Mouse (Mus musculus) heart, postnatal 25 days (tissue): Measurements from ENCODE around the gene Rpl23a. TPM values are rescaled to one million over a fixed set of nuclear protein-coding genes. Genes with fewer than 3 reads are reported as not detected.
"Not testable (repeated sequence)": the region's sequence is repeated elsewhere in the genome, so short reads cannot be mapped to it uniquely, and the experiment has no call there.

Experiments used
- DNase-seq: peaks from one replicate; pipeline ENCODE4 v3.0.0; 2022; ENCODE audit warnings: low spot score
- intact Hi-C: fragments of 180-260 bp; cut with DNase I; formaldehyde crosslinking; loops from one replicate; pipeline ENCODE4 v1.15.1; 2025
- microRNA-seq: library from miRNA; unstranded; fragments of <30 nt; microRNA quantifications from one replicate; pipeline ENCODE4 v1.2.0, GENCODE M21; 2022
- total RNA-seq, 2 experiments: library from RNA; stranded (reverse); gene quantifications; 2 replicates each; pipeline ENCODE4 v1.2.3; 2021

The Rpl23a gene
- total RNA-seq, 2 experiments from 2014 or later: 776 to 853 TPM

- intact Hi-C loops: loop anchor here (5.0 kb wide), 1 partner anchor 73 kb away; the partner anchor contains the start of gene Eral1
Measured at GRCm38 (mm10) chr11:78155674-78156073, 27.7 kb downstream of the Rpl23a start.

DNA sequence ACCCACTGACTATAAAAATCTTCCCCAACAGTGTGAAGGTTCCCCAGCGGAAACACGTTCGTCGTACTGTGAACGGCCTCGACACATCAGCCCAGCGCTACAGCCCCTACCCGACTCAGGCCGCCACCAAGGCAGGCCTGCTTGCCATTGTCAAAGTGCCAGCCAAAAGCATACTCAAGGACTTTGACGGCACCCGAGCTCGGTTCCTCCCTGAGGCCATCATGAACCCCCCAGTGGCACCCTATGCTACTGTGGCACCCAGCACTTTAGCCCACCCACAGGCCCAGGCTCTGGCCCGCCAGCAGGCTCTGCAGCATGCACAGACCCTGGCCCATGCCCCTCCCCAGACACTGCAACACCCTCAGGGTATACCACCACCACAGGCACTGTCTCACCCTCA lies 29.6 kb downstream of the Rpl23a start:
- DNase-seq: no peak
- intact Hi-C loops: no loop called here

More at GRCm38 (mm10) chr11:78155674-78156073, 27.7 kb downstream of the Rpl23a start:
- no peak for DNase-seq

GRCm38 (mm10) chr11:78152299-78153231 lies 30.8 kb downstream of the Rpl23a start:
- peak; percentile 58 for DNase-seq
- intact Hi-C loops: no loop called here

DNA sequence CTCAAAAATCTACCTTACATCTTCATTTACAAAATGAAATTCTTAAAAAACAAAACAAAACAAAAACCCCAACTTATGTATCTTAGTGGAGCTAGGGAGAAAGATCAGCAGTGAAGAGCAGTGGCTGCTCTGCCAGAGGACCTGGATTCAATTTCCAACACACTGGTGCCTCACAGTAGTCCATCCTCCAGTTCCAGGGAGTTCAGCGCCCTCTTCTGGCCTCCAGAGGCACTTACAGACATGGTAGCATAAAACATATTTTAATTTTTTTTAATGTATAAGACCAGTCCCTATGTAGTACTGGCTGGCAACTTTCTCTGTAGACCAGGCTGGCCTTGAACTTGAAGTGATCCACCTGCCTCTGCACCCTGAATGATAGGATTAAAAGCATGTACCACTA lies 32.2 kb downstream of the Rpl23a start:
- intact Hi-C loops: no loop called here
- no peak for DNase-seq

DNA sequence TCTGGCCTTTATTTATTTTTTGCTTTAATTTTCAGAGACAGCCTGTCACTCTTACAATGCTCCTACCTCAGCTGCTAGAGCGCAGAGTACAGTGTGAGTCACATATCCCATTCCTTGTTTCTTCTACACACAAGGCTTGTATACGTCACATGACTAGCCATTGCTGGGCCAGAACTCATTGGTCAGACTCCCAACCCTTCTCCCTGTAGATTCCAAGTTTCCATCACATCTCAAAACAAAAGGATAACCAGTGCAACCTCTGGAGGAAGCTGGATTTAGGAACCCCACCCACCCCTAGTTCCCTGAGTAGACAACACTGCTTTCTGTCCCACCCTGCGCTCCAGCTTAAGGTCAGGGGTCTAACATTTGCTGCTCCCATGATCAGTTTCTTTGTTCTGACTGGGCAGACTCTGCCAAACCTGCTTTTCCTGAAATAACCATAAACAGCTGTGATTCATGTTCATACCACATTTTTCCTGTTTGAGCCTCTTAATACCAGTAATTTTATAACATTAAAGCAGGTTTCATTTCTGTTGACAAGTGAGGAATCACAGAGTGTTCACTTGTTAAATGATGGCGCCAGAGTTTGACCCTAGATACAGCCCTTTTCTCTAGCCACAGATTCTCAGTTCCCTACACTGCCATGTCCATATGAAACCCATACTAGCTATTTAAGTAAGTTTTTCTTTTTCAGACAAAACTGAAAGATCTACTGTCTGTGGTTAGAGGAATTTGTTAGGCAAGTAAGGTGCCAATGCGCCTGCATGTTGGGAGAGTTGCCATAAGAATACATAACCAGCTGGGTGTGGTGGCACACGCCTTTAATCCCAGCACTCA lies 36.5 kb downstream of the Rpl23a start:
- intact Hi-C loops: no loop called here

DNA sequence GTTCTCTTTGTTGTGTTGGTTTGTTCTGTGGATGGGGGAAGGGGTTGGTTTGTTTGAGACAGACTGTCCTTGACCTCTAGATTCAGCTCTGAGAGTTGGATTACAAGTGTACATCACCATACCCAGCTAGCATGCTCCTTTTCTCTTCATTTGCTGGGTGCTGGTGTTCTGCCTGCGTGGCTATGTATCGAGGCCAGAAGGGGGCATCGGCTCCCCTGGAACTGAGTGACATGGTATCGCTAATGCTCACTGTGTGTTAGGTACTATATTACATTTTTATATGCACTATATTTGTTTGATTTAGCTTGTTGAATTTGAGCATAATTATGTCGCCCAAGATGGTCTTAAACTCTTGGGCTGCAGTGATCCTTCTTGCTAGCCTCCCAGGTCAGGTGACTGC lies 37.2 kb downstream of the Rpl23a start:
- no peak for DNase-seq
- intact Hi-C loops: no loop called here

More for the DNA sequence above, 36.5 kb downstream of the Rpl23a start:
- peak; percentile 34 for DNase-seq

DNA sequence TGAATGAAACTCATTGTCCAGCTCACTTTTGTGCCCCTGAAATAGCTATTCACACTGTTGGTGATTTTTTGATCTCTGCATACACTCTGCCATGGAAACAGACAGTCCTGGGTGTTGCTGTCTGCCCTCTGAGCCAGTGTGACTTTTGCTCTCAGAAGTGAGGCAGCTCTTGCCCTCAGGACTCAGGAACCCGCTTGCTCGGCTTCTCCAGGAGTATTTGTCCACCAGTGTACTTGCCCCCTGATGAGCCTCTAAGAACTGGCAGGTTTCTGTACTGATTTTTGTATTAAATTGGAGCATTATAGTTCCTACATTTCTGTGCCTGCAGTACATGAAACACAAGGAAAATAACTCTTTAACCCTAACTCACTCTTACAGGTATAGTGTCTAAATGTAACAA lies 39.9 kb downstream of the Rpl23a start:
- intact Hi-C loops: no loop called here
- DNase-seq: no peak

DNA sequence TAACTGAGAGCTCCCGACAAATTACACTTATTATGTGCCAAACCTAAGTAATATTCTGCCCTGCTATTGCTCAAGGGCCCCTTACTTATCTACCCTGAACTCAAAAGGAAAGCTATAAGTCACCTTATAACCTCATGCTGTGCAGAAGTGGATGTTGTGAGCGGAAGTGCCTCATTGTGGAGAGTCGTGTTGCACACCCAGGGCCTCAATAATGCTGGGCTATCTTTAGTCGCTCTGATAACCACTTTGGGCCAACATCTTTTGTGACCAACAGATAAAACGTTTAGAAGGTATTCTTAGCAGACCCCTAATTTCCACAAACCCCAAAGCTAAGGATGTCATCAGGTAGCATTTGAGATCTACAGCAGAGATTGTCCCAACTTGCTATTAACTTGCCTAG lies 42.7 kb downstream of the Rpl23a start:
- no peak for DNase-seq
- intact Hi-C loops: no loop called here

DNA sequence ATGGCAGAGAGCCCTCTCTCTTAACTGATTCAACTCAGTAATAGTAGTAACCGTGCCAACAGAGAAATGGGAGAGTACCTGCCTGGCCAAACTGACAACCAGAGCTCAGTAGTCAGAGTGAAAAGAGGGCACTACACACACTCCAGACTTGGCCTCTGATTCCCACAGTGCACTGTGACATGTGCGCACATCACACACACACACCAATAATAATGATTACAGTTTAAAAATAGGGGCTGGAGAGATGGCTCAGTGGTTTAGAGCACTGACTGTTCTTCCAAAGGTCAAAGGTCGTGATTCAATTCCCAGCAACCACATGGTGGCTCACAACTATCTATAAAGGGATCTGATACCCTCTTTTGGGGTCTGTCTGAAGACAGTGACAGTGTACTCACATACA lies 45.4 kb downstream of the Rpl23a start:
- DNase-seq: no peak
- intact Hi-C loops: no loop called here

DNA sequence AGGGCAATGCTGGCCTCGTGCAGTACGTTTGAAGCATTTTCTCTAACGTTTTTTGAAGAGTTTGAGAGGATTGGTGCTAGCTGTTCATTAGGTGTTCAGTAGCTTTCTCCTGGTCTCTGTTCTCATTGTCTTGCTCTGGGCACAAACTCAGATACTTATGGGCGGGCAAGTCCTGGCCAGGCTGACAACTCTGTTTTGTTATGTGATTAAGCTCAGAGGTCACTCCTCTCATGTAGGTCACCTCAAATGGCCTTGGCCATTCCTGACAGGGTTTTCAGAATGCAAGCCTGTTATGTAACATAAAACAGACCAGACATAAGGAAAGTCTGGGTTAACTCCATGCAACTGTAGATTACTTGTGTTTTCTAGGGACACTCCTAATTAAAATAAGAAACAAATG lies 45.8 kb downstream of the Rpl23a start:
- intact Hi-C loops: no loop called here
- DNase-seq: no peak

- intact Hi-C loops: no loop called here
- no peak for DNase-seq
Measured at GRCm38 (mm10) chr11:78136132-78136531, 47.3 kb downstream of the Rpl23a start.

DNA sequence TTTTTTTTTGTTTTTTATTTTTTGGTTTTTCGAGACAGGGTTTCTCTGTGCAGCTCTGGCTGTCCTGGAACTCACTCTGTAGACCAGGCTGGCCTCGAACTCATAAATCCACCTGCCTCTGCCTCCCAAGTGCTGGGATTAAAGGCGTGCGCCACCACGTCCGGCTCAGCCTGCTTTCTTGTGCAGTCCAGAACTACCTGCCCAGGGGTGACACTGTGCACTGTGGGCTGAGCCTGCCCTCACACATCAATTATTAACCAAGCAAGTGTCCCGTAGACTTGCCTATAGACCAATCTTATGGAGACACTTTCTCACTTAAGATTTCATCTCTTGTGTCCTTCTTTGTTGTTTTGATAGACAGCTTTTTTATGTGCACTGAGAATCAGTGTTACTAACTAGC lies 48.1 kb downstream of the Rpl23a start:
- DNase-seq, intact Hi-C loops: not testable (repeated sequence)

- DNase-seq: no peak
- intact Hi-C loops: loop anchor here (5.0 kb wide), 1 partner anchor 37 kb away; no protein-coding TSS in a partner anchor
Measured at GRCm38 (mm10) chr11:78134344-78134743, 49.0 kb downstream of the Rpl23a start.

- intact Hi-C loops: loop anchor here (5.0 kb wide), 1 partner anchor 37 kb away; no protein-coding TSS in a partner anchor
- DNase-seq: no peak
Measured at GRCm38 (mm10) chr11:78133915-78134314, 49.5 kb downstream of the Rpl23a start.

Small RNA genes lying within 50 kb of the gene (microRNA-seq; reads per million reads assigned to microRNA genes)
- gene Mir7653: 1.1 reads per million

Other genes starting within 250 kb of the Rpl23a start
- 10 to 100 TPM; 23.7 to 28.6 TPM for gene Phf12, start 200.8 kb downstream of the Rpl23a start, total RNA-seq
- 1 to 10 TPM; 3.2 to 4.4 TPM for gene Dhrs13, start 151.3 kb downstream of the Rpl23a start, total RNA-seq
- 10 to 100 TPM; 59.3 to 61.2 TPM for gene Flot2, start 145.7 kb downstream of the Rpl23a start, total RNA-seq
- 10 to 100 TPM; 25.7 to 27.6 TPM for gene Eral1, start 103.2 kb downstream of the Rpl23a start, total RNA-seq
- 10 to 100 TPM; 10.8 to 12.3 TPM for gene Fam222b, start 88.9 kb downstream of the Rpl23a start, total RNA-seq
- gene Traf4, start 18.0 kb downstream of the Rpl23a start, total RNA-seq: 1 to 10 TPM; 4.6 to 6.7 TPM
- gene Nek8, start 6.9 kb downstream of the Rpl23a start, total RNA-seq: 1 to 10 TPM; 2.5 to 2.6 TPM
- gene Tlcd1, start 6.9 kb downstream of the Rpl23a start, total RNA-seq: 1 to 10 TPM; 5.5 to 7.2 TPM
- gene Rab34, start 4.8 kb upstream of the Rpl23a start, total RNA-seq: 10 to 100 TPM; 11.2 to 12.2 TPM
- 1 to 10 TPM in 1 of 2 experiments, under 1 TPM in 1; 0.31 to 1.1 TPM for gene Proca1, start 9.8 kb upstream of the Rpl23a start, total RNA-seq
- 10 to 100 TPM; 47.5 to 48.0 TPM for gene Sdf2, start 62.2 kb upstream of the Rpl23a start, total RNA-seq
- 10 to 100 TPM; 26.9 to 28.1 TPM for gene Supt6, start 62.4 kb upstream of the Rpl23a start, total RNA-seq
- gene 2610507B11Rik, start 78.2 kb upstream of the Rpl23a start, total RNA-seq: 100 to 1,000 TPM; 190 to 210 TPM
- 1 to 10 TPM in 1 of 2 experiments, under 1 TPM in 1; 0.98 to 1.5 TPM for gene BC030499, start 107.3 kb upstream of the Rpl23a start, total RNA-seq
- gene Spag5, start 117.9 kb upstream of the Rpl23a start, total RNA-seq: under 1 TPM; 0.62 to 0.67 TPM
- gene Aldoc, start 139.4 kb upstream of the Rpl23a start, total RNA-seq: under 1 TPM; 0.50 to 0.52 TPM
- 10 to 100 TPM; 23.0 to 23.6 TPM for gene Pigs, start 144.8 kb upstream of the Rpl23a start, total RNA-seq
- gene Unc119, start 159.9 kb upstream of the Rpl23a start, total RNA-seq: 1 to 10 TPM; 4.2 to 4.6 TPM
- gene Foxn1, start 203.0 kb upstream of the Rpl23a start, total RNA-seq: not detected
- gene Slc13a2, start 238.6 kb upstream of the Rpl23a start, total RNA-seq: not detected